Mouse (Mus musculus) spleen, adult 2 months (tissue): ENCODE results near the gene Ifng.

Source experiments
- CTCF ChIP-seq: fragments of 200-500 bp; IDR thresholded peaks from 2 replicates; pipeline ENCODE4 v1.5.1; 2011; ENCODE audit warnings: mild to moderate bottlenecking, inconsistent platforms; ENCODE audit not compliant: insufficient read depth, insufficient read length, insufficient replicate concordance; ENCODE audit errors: extremely low read depth
- POLR2A ChIP-seq: fragments of 200-500 bp; IDR thresholded peaks from 2 replicates; pipeline ENCODE4 v1.6.1; 2011; ENCODE audit warnings: low read depth, low read length, inconsistent platforms

DNA sequence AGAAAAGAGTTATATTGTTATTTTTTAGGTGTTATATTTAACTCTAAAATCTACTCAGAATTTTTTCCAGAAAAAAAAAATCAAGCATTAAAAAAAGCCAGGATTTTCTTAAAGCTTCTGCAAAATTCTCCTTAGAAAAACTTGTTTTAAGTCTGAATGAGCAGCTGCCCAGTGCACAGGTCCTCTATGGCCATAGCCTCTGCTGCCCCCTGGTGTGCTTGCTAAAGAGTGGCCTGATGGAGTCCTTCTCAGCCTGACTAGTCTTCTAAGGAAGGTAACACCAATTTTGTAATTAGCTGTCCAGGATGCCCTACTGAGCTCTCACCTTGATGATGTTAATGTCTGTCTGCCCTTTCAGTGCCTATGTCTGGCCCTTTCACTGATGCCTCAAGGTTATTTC lies 29.5 kb upstream of the Ifng start:
- TF ChIP-seq CTCF: peak; percentile 47; the same call in 1 of the 2 replicates
- no peak for TF ChIP-seq POLR2A
